Mouse (Mus musculus): ENCODE measurements at regions not wholly inside any gene's neighbourhood (a gene's known extent, or its start where the extent isn't known, plus 50 kb on each side); places are given as distances from the start of the nearest gene placed in this dataset.

GRCm38 (mm10) chr5:102261621-102262020, 191.9 kb upstream of the Wdfy3 start:
- TF ChIP-seq POLR2A (IDR thresholded peaks at IDR 0.05; ENCODE audit: borderline replicate concordance, low read depth, low read length) (no peak), CTCF (IDR thresholded peaks at IDR 0.05; ENCODE audit: low read depth, low read length) (no peak)

All from bone marrow macrophage, adult 2 months (primary cell).